Mouse (Mus musculus) stomach, embryonic 16.5 days (tissue): Measurements from ENCODE around the gene Hist1h3d. TPM values are rescaled to one million over a fixed set of nuclear protein-coding genes. Genes with fewer than 3 reads are reported as not detected.
"Not testable (repeated sequence)": the region's sequence is repeated elsewhere in the genome, so short reads cannot be mapped to it uniquely, and the experiment has no call there.

Experiments used
- ATAC-seq: fragments of 200-750 bp; cut with Nextera tagmentation; 2 replicates; pipeline ENCODE4 v1.8.0; 2017; ENCODE audit warnings: moderate number of reproducible peaks, moderate TSS enrichment; ENCODE audit not compliant: insufficient read depth, low FRiP score
- H3K27ac ChIP-seq: fragments of 300-500 bp; sonication (generic); 2 replicates; pipeline ENCODE4 v1.5.1; 2014; ENCODE audit warnings: low read length
- H3K27me3 ChIP-seq: fragments of 300-500 bp; sonication (generic); 2 replicates; pipeline ENCODE4 v1.6.1; 2014; ENCODE audit warnings: low read length, control low read depth, mixed read lengths; ENCODE audit not compliant: control insufficient read depth, insufficient read depth
- H3K36me3 ChIP-seq: fragments of 300-500 bp; sonication (generic); 2 replicates; pipeline ENCODE4 v1.6.1; 2014; ENCODE audit warnings: low read length; ENCODE audit not compliant: control insufficient read depth, insufficient read depth
- H3K4me1 ChIP-seq: fragments of 300-500 bp; sonication (generic); 2 replicates; pipeline ENCODE4 v1.6.1; 2014; ENCODE audit warnings: low read length, control low read depth, mixed read lengths; ENCODE audit not compliant: control insufficient read depth, insufficient read depth
- H3K4me2 ChIP-seq: fragments of 300-500 bp; sonication (generic); 2 replicates; pipeline ENCODE4 v1.6.1; 2014; ENCODE audit warnings: low read depth, low read length, mixed read lengths
- H3K4me3 ChIP-seq: fragments of 300-500 bp; sonication (generic); replicated peaks from 2 replicates; pipeline ENCODE4 v1.5.1; 2014; ENCODE audit warnings: mild to moderate bottlenecking, low read length
- H3K9ac ChIP-seq: fragments of 300-500 bp; sonication (generic); 2 replicates; pipeline ENCODE4 v1.6.1; 2014; ENCODE audit warnings: low read length
- H3K9me3 ChIP-seq: fragments of 300-500 bp; sonication (generic); replicated peaks from 2 replicates; pipeline ENCODE4 v1.6.1; 2016; ENCODE audit warnings: low read length, control low read depth; ENCODE audit not compliant: control insufficient read depth
- WGBS: fragments of 180-500 bp; shearing (Covaris S2); extraction: QIAGEN DNeasy Blood & Tissue Kit; methylation state at CpG from one replicate; pipeline ENCODE4 v1.1.7; 2014; 5-methylcytosine and 5-hydroxymethylcytosine counted together
- polyA plus RNA-seq: library from polyadenylated mRNA; unstranded; fragments of >200 nt; fragmentation: Nextera tagmentation; extraction: Ambion mirVana; gene quantifications from 2 replicates; pipeline ENCODE4 v1.2.1, GENCODE M21; 2015

Hist1h3d gene
- polyA plus RNA-seq, 1 experiment from 2014 or later: 6.3 TPM

DNA sequence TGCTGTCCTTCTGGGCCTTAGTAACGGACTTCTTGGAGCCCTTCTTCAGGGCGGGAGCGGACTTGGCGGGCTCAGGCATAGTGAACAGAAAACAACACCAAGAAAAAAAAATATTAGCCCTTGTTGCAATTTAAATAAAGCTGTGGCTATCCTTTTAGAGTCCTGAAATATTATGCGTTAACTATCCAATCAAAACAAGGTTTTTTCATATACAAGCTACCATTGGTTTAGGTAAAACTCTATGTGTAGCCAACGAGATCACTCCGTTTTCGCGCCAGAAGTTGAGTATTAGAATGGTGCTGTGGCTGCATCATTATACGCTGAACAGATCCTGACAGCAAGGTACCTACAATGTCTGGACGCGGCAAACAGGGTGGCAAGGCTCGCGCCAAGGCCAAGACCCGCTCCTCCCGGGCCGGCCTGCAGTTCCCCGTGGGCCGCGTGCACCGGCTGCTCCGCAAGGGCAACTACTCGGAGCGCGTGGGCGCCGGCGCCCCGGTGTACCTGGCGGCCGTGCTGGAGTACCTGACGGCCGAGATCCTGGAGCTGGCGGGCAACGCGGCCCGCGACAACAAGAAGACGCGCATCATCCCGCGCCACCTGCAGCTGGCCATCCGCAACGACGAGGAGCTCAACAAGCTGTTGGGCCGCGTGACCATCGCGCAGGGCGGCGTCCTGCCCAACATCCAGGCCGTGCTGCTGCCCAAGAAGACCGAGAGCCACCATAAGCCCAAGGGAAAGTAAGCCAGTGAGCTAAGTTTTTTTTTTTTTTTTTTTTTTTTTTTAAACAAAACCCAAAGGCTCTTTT lies 41.8 kb upstream of the Hist1h3d start, which contains the start of gene Hist1h2af:
Hist1h2af (plus strand) TSS at position 347 of the 808 bp plus-strand sequence.
- H3K36me3 ChIP-seq, H3K27me3 ChIP-seq, H3K9me3 ChIP-seq: not testable (repeated sequence)
- peak within 1 kb of the TSS; percentile 60 for H3K4me3 ChIP-seq
- WGBS: under 1% methylated on average over 22 of the region's 53 CpGs
- peak within 1 kb of the TSS; percentile 69 for H3K9ac ChIP-seq
- H3K4me2 ChIP-seq: peak within 1 kb of the TSS; percentile 56
- H3K4me1 ChIP-seq: peaks cover 34% of the 10 kb centered on the region
- ATAC-seq: peak; percentile 51
- peak within 1 kb of the TSS; percentile 98 for H3K27ac ChIP-seq

DNA sequence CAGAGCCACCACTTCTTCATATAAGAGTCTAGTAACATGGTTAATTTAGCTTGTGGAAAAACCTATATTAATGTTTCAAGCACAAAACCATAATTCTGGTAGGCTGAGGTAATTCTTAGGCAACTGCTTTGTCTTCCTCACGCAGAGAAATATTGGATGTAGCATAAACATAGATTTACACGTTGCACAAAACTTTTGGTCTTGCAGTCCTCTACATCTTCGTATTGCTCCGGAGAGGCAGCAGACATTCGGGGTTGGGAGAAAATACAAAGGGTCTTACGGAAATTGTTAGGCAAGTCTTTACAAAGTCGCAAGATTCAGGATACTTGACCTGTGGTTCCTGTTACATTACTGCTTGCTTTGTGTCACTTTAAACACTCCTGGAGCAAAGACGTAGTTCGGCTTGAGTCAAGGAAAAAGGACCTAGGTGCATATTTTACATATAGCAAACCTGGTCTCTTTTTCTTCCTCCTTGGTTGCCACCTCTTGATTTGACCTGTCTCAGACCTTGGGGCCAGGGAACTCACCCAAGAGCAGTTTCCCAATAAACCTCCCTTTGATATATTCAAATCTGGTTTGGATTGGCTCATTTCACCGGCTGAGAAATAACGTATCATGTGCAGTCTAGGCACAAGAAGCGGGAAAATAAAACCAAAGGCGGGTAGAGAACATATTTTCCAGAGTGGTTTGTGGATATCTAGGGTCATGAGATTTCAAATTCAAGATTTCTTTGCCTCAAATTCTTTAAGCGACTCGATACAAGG lies 41.0 kb upstream of the Hist1h3d start:
- H3K4me3 ChIP-seq: peak overlapping the region; percentile 60
- H3K27ac ChIP-seq: peak overlapping the region; percentile 80
- ATAC-seq: no peak
- peak overlapping the region; percentile 64 for H3K9ac ChIP-seq
- no peaks in the 10 kb centered on the region for H3K9me3 ChIP-seq
- peaks cover 30% of the 10 kb centered on the region for H3K4me1 ChIP-seq
- H3K4me2 ChIP-seq: peak overlapping the region; percentile 56
- under 1% methylated on average over 15 of the region's 15 CpGs for WGBS
- no peaks in the 10 kb centered on the region for H3K27me3 ChIP-seq
- no peaks in the 10 kb centered on the region for H3K36me3 ChIP-seq

DNA sequence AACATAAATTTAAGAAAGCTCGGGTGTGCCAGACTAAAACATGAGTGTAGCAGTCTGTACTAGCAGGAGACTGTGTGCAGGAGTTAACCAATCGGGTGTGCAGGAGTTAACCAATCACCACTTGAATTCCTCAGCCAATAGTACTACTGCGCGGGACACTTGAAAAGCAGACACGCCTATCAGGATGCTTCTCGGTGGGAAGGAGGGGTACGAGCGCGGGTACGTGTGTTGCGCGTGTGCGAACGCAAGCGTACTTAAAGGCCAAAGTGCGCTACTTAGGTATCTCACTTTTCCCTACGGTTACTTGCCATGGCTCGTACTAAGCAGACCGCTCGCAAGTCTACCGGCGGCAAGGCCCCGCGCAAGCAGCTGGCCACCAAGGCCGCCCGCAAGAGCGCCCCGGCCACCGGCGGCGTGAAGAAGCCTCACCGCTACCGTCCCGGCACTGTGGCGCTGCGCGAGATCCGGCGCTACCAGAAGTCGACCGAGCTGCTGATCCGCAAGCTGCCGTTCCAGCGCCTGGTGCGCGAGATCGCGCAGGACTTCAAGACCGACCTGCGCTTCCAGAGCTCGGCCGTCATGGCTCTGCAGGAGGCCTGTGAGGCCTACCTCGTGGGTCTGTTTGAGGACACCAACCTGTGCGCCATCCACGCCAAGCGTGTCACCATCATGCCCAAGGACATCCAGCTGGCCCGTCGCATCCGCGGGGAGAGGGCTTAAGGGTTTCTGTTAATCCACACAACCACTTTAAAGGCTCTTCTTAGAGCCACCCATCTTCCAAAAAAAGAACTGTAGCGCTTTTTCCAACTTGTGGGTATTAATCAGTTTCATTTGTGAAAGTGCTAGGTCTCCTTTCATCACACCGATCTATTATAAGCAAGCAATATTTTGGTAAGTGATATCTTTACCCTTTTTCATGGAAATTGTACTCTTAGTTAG lies 40.2 kb upstream of the Hist1h3d start, which contains the start of gene Hist1h3g:
Hist1h3g (plus strand) TSS at position 286 of the 939 bp plus-strand sequence.
- H3K27ac ChIP-seq: peak within 1 kb of the TSS; percentile 80
- not testable (repeated sequence) for H3K9me3 ChIP-seq, H3K36me3 ChIP-seq, H3K27me3 ChIP-seq
- peak within 1 kb of the TSS; percentile 60 for H3K4me3 ChIP-seq
- peak within 1 kb of the TSS; percentile 70 for H3K9ac ChIP-seq
- WGBS: 1% methylated on average over 48 of the region's 62 CpGs
- H3K4me1 ChIP-seq: peaks cover 30% of the 10 kb centered on the region
- peak; percentile 91 for ATAC-seq
- peak within 1 kb of the TSS; percentile 56 for H3K4me2 ChIP-seq

DNA sequence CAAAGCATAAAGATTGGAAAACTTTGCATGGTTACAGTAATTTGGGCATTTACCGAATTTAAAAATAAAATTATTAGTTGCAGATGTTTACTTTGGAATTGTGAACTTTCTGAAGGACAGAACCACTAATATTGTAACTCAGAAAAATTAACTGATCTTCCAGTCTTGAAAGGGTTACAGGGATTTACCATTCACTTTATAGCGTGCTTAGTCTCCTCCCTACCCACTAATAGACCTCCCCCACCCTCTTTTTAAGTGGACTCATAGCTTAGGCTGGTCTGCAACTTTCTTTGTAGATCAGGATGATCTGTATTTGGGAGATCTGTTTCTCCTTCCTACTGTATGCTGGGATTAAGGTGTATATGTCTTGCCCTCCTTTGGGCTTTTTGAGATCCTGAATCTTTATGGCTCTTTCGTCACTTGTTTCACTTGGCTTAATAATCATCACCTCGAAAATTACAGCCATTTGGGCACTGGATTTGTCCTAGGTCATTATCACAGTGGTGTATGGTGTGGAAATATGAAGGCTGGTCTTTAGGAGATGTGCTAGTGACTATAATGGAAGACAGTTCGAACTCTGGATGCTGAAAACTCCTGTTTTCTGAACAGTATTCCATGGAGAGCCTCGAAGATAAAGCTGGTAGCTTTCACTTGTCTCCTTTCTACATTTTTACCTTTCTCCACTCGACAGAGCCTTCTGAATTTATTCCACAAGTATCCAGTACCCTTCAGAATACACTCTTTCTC lies 39.3 kb upstream of the Hist1h3d start:
- Histone ChIP-seq H3K4me1 (peaks cover 30% of the 10 kb centered on the region), H3K27ac (peak overlapping the region; percentile 73), H3K9ac (peak overlapping the region; percentile 55), H3K27me3 (no peaks in the 10 kb centered on the region), H3K4me3 (peak overlapping the region; percentile 60), H3K36me3 (no peaks in the 10 kb centered on the region), H3K9me3 (no peaks in the 10 kb centered on the region), H3K4me2 (peak overlapping the region; percentile 56)
- ATAC-seq: no peak
- WGBS: 15% methylated on average over 7 of the region's 7 CpGs

DNA sequence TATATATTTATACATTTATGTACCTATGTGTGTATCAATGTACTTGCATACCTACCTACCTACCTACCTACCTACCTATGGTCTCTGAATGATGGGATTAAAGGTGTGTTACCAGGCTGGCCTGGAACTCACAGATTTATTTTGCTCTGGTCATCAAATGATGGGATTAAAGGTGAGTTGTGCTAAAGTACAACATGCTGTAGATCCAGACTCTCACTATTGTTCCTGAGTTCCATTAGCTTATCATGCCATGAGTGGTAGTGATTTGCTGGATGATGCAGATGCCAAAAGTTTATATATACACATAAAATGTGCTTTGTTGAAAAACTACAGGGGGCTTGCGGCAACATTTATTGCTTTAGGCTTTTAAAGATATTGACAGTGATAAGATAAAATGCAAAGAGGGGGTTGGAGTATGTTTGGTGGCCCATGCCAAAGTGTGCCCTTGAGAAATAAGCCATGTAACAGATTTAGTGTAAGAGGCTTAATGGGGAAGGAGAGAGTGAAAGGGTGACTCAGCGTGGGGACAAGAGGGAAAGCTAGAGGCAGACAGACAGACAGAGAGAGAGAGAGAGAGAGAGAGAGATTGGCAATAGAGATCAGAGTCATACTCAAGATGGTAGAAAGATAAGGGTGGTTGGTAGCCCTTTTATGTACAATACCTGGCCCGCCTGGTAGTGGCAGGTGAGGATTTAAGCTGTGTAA lies 38.4 kb upstream of the Hist1h3d start:
- Histone ChIP-seq H3K27me3 (no peaks in the 10 kb centered on the region), H3K36me3 (no peaks in the 10 kb centered on the region), H3K9ac (peak overlapping the region; percentile 18; the same call in 1 of the 2 replicates), H3K4me3 (peak overlapping the region; percentile 26), H3K9me3 (no peaks in the 10 kb centered on the region), H3K4me2 (peak overlapping the region; percentile 56), H3K27ac (no peak overlapping the region; the same call in 1 of the 2 replicates), H3K4me1 (peaks cover 30% of the 10 kb centered on the region)
- ATAC-seq: no peak
- 67% methylated on average over 3 of the region's 3 CpGs for WGBS

DNA sequence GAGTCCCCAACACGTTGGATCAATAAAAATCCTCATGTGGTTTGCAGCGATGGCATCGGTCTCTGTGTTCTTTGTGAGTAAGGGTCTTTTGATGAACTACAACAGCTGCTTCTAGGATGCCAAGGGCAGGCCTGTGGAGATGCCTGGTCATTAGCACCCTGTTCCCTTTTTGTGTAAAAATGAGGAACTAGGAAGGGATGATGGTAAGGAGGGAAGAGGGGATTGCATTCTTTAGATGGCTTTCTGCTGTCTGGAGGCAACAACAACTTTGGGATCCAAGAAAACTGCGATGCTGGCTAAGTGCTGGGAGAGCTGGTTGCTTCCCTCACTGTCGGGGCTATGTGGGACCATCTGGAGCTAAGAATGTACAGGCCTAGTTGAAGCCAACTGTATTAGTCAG lies 37.3 kb upstream of the Hist1h3d start:
- Histone ChIP-seq H3K4me3 (no peak overlapping the region), H3K27me3 (no peaks in the 10 kb centered on the region), H3K36me3 (no peaks in the 10 kb centered on the region), H3K4me2 (no peak overlapping the region), H3K9ac (no peak overlapping the region), H3K4me1 (peaks cover 19% of the 10 kb centered on the region), H3K27ac (no peak overlapping the region), H3K9me3 (no peaks in the 10 kb centered on the region)
- no peak for ATAC-seq
- 69% methylated on average over 5 of the region's 5 CpGs for WGBS

DNA sequence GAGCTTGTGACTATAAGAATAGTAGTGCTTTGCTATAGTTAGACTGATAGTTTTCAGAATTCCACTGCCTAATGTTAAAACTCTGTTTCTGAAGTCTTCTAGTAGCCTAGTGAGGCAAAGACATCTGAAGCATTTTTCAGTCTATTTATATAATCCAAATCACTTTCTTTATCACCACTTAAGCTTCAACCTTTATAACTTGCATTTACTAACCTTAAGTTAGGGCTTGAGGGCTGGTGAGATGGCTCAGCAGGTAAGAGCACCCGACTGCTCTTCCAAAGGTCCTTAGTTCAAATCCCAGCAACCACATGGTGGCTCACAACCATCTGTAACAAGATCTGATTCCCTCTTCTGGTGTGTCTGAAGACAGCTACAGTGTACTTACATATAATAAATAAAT lies 35.7 kb upstream of the Hist1h3d start:
- not testable (repeated sequence) for H3K36me3 ChIP-seq, H3K9me3 ChIP-seq, H3K9ac ChIP-seq, H3K27ac ChIP-seq, H3K4me2 ChIP-seq, ATAC-seq, H3K27me3 ChIP-seq, H3K4me3 ChIP-seq
- WGBS: 73% methylated on average over 1 of the region's 1 CpGs
- peaks cover 11% of the 10 kb centered on the region for H3K4me1 ChIP-seq

DNA sequence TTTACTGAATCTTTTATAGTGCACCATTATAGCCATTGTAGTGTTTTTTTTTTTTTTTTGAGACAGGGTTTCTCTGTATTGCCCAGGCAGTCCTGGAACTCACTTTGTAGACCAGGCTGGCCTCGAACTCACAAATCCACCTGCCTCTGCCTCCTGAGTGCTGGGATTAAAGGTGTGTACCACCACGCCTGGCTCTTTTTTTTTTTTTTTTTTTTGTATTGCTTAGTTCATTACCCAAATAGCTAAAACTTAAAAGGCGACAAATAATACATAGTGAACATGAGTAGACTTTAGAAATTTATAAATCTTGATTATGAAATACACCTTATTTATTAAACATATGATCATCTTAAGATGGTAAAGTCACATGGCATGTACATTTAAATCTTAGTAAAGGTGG lies 34.1 kb upstream of the Hist1h3d start:
- no peak overlapping the region; the same call in 1 of the 2 replicates for H3K4me2 ChIP-seq
- H3K4me1 ChIP-seq: peaks cover 8% of the 10 kb centered on the region
- H3K27ac ChIP-seq: no peak overlapping the region
- no peaks in the 10 kb centered on the region for H3K36me3 ChIP-seq
- no peak overlapping the region for H3K4me3 ChIP-seq
- no peaks in the 10 kb centered on the region for H3K9me3 ChIP-seq
- ATAC-seq: no peak
- H3K27me3 ChIP-seq: no peaks in the 10 kb centered on the region
- 81% methylated on average over 3 of the region's 3 CpGs for WGBS
- H3K9ac ChIP-seq: no peak overlapping the region
